Mouse (Mus musculus): Measurements from ENCODE around the gene Lenep. TPM values are rescaled to one million over a fixed set of nuclear protein-coding genes. Genes with fewer than 3 reads are reported as not detected.

Gene Lenep
- polyA plus RNA-seq, 1 experiment from 2014 or later = 0.91 TPM

DNA sequence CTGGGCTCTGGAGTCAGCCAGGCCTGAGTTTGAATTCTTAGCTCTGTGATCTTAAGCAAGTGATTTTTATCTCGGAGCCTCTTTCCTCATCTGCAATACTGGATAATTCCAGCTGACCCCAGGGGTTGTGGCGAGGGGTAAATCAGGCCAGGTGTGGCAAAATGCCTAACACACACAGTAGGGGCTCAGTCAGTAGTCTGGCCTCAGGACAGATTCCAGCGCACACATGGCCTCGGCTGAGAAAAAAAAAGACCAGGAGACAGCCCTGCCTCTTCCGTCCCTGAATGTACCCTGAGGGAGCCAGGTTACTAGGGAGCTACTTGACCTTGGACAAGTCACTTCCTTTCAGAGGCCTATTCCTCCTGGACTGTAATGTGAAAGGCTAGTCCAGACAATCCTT is 19.6 kb downstream of the Lenep start:
- Histone ChIP-seq H3K4me2 (replicated peaks) (no peak overlapping the region), H3K9me3 (replicated peaks) (no peaks in the 10 kb centered on the region), H3K36me3 (peaks cover 12% of the 10 kb centered on the region; the same call in 1 of the 2 replicates), H3K4me1 (peaks cover 59% of the 10 kb centered on the region), H3K9ac (no peak overlapping the region), H3K4me3 (replicated peaks) (no peak overlapping the region), H3K27me3 (no peaks in the 10 kb centered on the region), H3K27ac (replicated peaks) (no peak overlapping the region)
- 61% methylated on average over 5 of the region's 5 CpGs for WGBS
- no peak for ATAC-seq (ENCODE audit: insufficient number of reproducible peaks, low FRiP score, low TSS enrichment, low read depth)

DNA sequence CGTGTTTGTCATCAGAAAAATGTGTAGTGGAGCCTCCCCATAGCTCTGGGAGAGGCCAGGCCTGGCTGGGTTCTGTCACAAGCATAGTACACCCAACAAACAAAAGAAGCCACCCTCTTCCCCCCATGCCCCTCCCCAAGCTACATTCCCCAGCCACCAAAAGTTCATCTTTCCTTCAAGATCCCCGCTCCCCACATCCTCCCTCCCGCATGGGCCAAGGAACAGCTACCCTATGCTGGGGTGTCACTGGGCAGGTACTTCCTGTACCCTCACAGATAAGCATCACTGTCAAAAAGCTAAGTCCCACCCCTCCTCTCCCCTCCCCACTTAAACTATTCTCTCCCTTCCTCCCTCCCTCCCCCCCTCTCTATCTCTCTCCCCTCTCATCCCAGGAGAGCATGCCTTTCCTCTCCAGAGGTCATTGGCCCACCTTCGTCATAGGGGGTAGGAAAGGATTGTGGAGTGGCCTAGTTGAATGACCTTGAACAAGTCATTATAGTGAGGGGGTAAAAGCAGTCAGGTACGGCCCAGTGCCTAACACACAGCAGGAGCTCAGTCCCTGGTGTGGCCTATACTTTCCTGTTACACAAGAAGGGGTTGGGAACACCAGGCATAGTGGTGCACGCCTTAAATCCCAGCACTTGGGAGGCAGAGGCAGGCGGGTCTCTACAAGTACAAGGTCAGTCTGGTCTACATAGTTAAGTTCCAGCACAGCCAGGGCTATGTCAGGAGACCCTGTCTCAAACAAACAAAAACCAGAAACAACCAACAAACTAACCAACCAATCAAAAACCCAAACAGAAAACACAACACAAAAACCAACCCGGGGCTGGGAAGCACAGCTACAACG is 20.3 kb downstream of the Lenep start:
- Histone ChIP-seq H3K9ac (no peak overlapping the region), H3K27me3 (no peaks in the 10 kb centered on the region), H3K36me3 (peaks cover 12% of the 10 kb centered on the region; the same call in 1 of the 2 replicates), H3K27ac (replicated peaks) (no peak overlapping the region), H3K4me3 (replicated peaks) (no peak overlapping the region), H3K4me2 (replicated peaks) (no peak overlapping the region), H3K4me1 (peaks cover 58% of the 10 kb centered on the region), H3K9me3 (replicated peaks) (no peaks in the 10 kb centered on the region)
- 82% methylated on average over 9 of the region's 9 CpGs for WGBS
- ATAC-seq (ENCODE audit: insufficient number of reproducible peaks, low FRiP score, low TSS enrichment, low read depth) = no peak

- H3K27ac ChIP-seq (replicated peaks) = no peak overlapping the region
- H3K4me1 ChIP-seq = peaks cover 49% of the 10 kb centered on the region
- WGBS = 84% methylated on average over 11 of the region's 11 CpGs
Observed at GRCm38 (mm10) chr3:89381233-89381632, 21.4 kb downstream of the Lenep start.

DNA sequence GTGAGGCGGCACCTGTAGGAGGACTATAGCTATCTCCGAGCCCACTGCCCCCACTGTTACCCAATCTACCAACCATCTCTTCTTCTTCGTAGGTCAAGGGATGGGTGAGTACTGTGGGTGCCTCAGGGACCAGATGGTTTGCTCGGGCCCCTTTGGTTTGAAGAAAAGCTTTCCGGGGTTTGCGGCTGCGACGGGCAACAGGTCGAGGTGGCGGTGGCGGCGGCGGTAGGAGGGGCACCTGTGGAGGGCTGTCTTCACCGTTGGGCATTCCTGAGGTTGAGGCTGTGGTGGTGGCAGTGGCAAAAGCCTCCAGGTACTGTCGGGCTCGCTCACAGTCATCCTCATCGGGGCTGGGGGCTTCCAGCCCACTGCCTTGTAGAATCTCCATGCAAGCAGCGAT is 21.9 kb downstream of the Lenep start:
- no peak overlapping the region for H3K9ac ChIP-seq
- no peak for ATAC-seq (ENCODE audit: insufficient number of reproducible peaks, low FRiP score, low TSS enrichment, low read depth)
- H3K27ac ChIP-seq (replicated peaks) = no peak overlapping the region
- peaks cover 44% of the 10 kb centered on the region for H3K4me1 ChIP-seq
- no peak overlapping the region for H3K4me3 ChIP-seq (replicated peaks)
- no peaks in the 10 kb centered on the region for H3K27me3 ChIP-seq
- H3K4me2 ChIP-seq (replicated peaks) = no peak overlapping the region
- peaks cover 12% of the 10 kb centered on the region; the same call in 1 of the 2 replicates for H3K36me3 ChIP-seq
- no peaks in the 10 kb centered on the region for H3K9me3 ChIP-seq (replicated peaks)
- WGBS = 93% methylated on average over 18 of the region's 18 CpGs

More at GRCm38 (mm10) chr3:89381233-89381632, 21.4 kb downstream of the Lenep start:
- Histone ChIP-seq H3K9me3 (replicated peaks) (no peaks in the 10 kb centered on the region), H3K4me3 (replicated peaks) (no peak overlapping the region), H3K27me3 (no peaks in the 10 kb centered on the region), H3K4me2 (replicated peaks) (no peak overlapping the region), H3K36me3 (peaks cover 12% of the 10 kb centered on the region; the same call in 1 of the 2 replicates), H3K9ac (no peak overlapping the region)
- ATAC-seq (ENCODE audit: insufficient number of reproducible peaks, low FRiP score, low TSS enrichment, low read depth) = no peak

DNA sequence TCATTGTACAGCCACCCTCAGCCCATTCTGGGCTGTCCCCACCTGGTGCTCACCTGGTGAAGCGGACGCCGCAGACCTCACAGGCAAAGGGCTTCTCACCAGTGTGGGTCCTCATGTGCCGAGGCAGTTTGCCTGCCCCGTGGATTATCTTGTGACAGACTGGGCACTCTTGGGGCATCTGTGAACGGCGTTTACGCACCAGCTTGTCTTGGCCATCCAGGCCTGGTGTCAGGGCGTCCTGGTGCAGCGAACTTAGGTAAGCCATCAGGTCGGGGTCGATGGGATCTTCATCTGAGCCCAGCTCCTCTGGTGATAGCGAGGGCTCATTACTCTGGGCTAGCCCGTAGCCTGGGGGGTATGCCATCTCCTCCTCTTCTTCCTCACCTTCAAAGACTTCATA is 22.3 kb downstream of the Lenep start:
- no peak overlapping the region for H3K4me3 ChIP-seq (replicated peaks)
- peaks cover 12% of the 10 kb centered on the region; the same call in 1 of the 2 replicates for H3K36me3 ChIP-seq
- peaks cover 40% of the 10 kb centered on the region for H3K4me1 ChIP-seq
- H3K27me3 ChIP-seq = no peaks in the 10 kb centered on the region
- 92% methylated on average over 14 of the region's 14 CpGs for WGBS
- no peak overlapping the region for H3K4me2 ChIP-seq (replicated peaks)
- H3K9me3 ChIP-seq (replicated peaks) = no peaks in the 10 kb centered on the region
- H3K27ac ChIP-seq (replicated peaks) = no peak overlapping the region
- H3K9ac ChIP-seq = no peak overlapping the region
- no peak for ATAC-seq (ENCODE audit: insufficient number of reproducible peaks, low FRiP score, low TSS enrichment, low read depth)

- Histone ChIP-seq H3K36me3 (peaks cover 12% of the 10 kb centered on the region; the same call in 1 of the 2 replicates), H3K9me3 (replicated peaks) (no peaks in the 10 kb centered on the region), H3K4me2 (replicated peaks) (no peak overlapping the region), H3K27me3 (no peaks in the 10 kb centered on the region), H3K4me3 (replicated peaks) (no peak overlapping the region), H3K27ac (replicated peaks) (no peak overlapping the region), H3K9ac (no peak overlapping the region), H3K4me1 (peaks cover 32% of the 10 kb centered on the region)
- 84% methylated on average over 31 of the region's 31 CpGs for WGBS
- no peak for ATAC-seq (ENCODE audit: insufficient number of reproducible peaks, low FRiP score, low TSS enrichment, low read depth)
Observed at GRCm38 (mm10) chr3:89379388-89380131, 23.0 kb downstream of the Lenep start.

DNA sequence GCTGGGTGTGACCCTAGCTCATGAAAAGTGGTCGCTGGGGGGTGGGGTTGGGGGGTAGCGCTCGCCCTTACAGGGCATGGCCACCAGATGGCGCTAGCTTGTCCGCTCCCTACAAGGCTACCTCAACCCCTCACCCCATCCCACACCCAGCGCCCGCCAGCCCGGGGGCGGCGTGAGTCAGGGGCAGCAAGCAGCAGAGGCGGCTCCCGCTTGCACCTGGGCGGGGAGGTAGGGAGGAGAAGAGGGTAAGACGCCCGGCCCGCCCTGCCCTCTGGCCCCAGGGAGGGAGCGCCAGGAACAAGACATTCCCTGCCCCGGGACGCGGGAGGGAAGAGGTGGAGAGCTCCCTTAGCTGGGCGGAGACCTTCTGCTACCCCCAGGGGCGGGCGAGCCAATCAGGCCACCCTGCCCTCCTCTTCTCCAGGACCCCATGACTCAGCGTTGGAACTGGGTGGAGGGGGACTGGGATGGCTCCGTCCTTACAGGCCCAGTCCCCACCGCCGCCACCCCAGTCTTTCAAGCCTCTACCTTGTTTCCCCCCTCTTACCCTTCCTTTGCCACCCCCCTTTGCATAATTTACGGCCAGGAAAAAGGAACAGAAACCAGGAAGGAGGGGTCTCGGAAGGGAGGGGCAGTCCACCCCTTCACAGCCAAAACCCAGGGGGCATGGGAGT is 24.1 kb downstream of the Lenep start:
- peaks cover 12% of the 10 kb centered on the region; the same call in 1 of the 2 replicates for H3K36me3 ChIP-seq
- WGBS = under 1% methylated on average over 29 of the region's 29 CpGs
- peaks cover 24% of the 10 kb centered on the region for H3K4me1 ChIP-seq
- H3K9ac ChIP-seq = peak overlapping the region; percentile 58
- peak overlapping the region; percentile 76 for H3K4me2 ChIP-seq (replicated peaks)
- H3K9me3 ChIP-seq (replicated peaks) = no peaks in the 10 kb centered on the region
- H3K27me3 ChIP-seq = no peaks in the 10 kb centered on the region
- ATAC-seq (ENCODE audit: insufficient number of reproducible peaks, low FRiP score, low TSS enrichment, low read depth) = peak; percentile 89
- H3K4me3 ChIP-seq (replicated peaks) = peak overlapping the region; percentile 58
- H3K27ac ChIP-seq (replicated peaks) = peak overlapping the region; percentile 58

DNA sequence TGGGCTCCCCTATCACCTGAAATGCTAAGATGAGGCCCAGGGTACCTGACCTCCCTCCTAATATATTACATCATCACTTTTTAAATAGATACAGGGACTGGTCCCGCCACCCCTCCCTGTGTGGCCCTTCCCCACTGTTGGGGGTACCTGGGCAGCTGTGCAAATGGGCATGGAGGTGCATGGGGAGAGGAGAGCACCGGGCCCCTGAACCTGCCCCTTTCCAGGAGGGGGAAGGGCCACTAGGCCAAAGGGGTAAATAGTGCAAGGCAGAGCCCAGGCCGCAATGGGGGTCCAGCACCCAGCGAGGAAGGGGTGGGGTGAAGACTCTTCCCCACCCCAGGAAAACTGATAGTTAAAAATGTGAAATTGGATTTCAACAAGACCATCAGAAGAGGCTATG is 24.8 kb downstream of the Lenep start:
- ATAC-seq (ENCODE audit: insufficient number of reproducible peaks, low FRiP score, low TSS enrichment, low read depth) = no peak
- peak overlapping the region; percentile 58; the same call in 1 of the 2 replicates for H3K27ac ChIP-seq (replicated peaks)

GRCm38 (mm10) chr3:89373581-89374231 is 28.9 kb downstream of the Lenep start:
- WGBS = 43% methylated on average over 5 of the region's 5 CpGs
- no peaks in the 10 kb centered on the region for H3K27me3 ChIP-seq
- ATAC-seq (ENCODE audit: insufficient number of reproducible peaks, low FRiP score, low TSS enrichment, low read depth) = no peak
- no peak overlapping the region for H3K9ac ChIP-seq
- no peak overlapping the region for H3K27ac ChIP-seq (replicated peaks)
- H3K4me2 ChIP-seq (replicated peaks) = no peak overlapping the region
- H3K9me3 ChIP-seq (replicated peaks) = no peaks in the 10 kb centered on the region
- H3K36me3 ChIP-seq = no peaks in the 10 kb centered on the region
- peaks cover 13% of the 10 kb centered on the region for H3K4me1 ChIP-seq
- no peak overlapping the region for H3K4me3 ChIP-seq (replicated peaks)

More for the DNA sequence above, 24.8 kb downstream of the Lenep start:
- peaks cover 12% of the 10 kb centered on the region; the same call in 1 of the 2 replicates for H3K36me3 ChIP-seq
- peak overlapping the region; percentile 58 for H3K4me3 ChIP-seq (replicated peaks)
- no peak overlapping the region for H3K9ac ChIP-seq
- no peaks in the 10 kb centered on the region for H3K9me3 ChIP-seq (replicated peaks)
- H3K27me3 ChIP-seq = no peaks in the 10 kb centered on the region
- H3K4me1 ChIP-seq = peaks cover 24% of the 10 kb centered on the region
- 70% methylated on average over 4 of the region's 4 CpGs for WGBS
- H3K4me2 ChIP-seq (replicated peaks) = peak overlapping the region; percentile 76

DNA sequence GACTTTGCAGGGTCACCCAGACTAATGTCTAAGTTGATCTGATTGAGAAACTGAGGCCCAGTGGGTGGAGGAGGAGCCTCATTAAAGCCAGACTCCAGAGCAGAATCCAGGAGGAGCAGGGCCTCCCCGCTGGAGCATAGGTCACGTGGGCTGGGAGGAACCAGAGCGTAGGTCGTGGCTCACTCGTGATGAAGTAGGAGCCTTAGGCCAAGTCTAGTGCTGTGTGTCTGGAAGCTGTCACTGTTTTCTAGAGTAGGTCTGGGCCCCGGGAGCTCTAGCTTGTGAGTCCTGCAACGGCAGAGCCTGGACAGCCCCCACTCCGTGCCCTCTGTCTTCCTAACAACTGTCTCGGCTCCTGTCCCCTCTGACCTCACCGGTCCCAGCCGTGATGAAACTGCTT is 35.3 kb downstream of the Lenep start:
- WGBS = 51% methylated on average over 11 of the region's 11 CpGs
- H3K4me1 ChIP-seq = no peaks in the 10 kb centered on the region
- H3K9ac ChIP-seq = no peak overlapping the region
- H3K27me3 ChIP-seq = no peaks in the 10 kb centered on the region
- no peak for ATAC-seq (ENCODE audit: insufficient number of reproducible peaks, low FRiP score, low TSS enrichment, low read depth)
- no peaks in the 10 kb centered on the region for H3K9me3 ChIP-seq (replicated peaks)
- H3K27ac ChIP-seq (replicated peaks) = no peak overlapping the region
- H3K36me3 ChIP-seq = no peaks in the 10 kb centered on the region
- H3K4me3 ChIP-seq (replicated peaks) = no peak overlapping the region
- no peak overlapping the region for H3K4me2 ChIP-seq (replicated peaks)

Measured in embryonic facial prominence, embryonic 15.5 days (tissue).